Mouse (Mus musculus) left cerebral cortex, postnatal 10 days (tissue): Measurements from ENCODE around the gene Pus7. TPM values are rescaled to one million over a fixed set of nuclear protein-coding genes. Genes with fewer than 3 reads are reported as not detected.

Experiments
- DNase-seq, 2 experiments: peaks; one replicate each; pipeline ENCODE4 v3.0.0; 2021 to 2022; ENCODE audit warnings: low spot score in 2 of 2, mixed read lengths in 1 of 2; ENCODE audit errors: extremely low spot score in 1 of 2
- intact Hi-C: fragments of 180-260 bp; cut with DNase I; formaldehyde crosslinking; loops from one replicate; pipeline ENCODE4 v1.15.1; 2025
- total RNA-seq, 2 experiments: library from RNA; stranded (reverse); gene quantifications; 2 replicates each; pipeline ENCODE4 v1.2.3; 2021

Pus7 gene
- total RNA-seq: 10 to 100 TPM; 19.2 to 24.6 TPM

DNA sequence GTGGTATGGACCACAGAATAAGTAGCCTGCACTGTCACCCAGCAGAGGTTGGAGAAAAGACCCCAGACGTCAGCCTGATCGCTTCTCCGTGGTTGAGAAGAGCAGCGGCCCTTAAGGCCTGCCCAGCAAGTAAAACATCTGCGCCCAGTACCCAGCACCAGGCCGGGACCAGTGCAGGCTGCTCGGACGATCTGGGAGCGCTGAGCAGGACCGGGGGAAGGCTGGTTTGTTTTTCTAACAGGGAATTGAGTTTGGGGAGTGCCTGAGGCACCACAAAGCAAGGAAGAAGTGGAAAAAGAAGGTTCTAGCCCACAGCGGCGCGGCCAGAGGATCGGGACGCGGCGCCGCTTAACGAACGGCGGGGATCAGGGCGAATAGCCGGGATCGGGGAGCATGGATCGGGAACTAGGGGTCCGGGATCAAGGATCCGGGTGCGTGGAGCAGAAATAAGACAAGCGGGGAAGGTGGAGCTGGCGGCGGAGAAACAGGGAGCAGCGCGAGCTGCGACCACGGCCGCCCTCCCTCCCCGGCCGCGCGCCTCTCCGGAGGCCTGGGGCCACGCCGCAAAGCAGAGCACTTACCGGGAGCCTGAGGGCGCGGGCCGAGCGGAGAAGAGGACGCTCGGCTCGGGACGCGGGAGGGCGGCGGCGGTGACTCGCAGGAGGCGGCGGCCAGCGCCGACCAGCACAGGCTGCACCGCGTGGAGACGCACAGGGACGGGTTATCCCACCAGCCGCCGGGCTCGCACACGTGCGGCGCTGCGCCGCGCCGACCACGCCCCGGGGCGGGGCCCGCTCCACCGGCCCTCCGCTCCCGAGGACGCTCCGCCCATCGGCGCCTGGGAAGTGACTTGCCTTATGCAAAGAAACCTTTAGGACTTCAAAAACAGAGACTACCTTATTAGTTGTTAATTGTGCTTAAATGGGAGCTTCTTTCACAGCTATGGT lies at the start of gene Pus7:
TSS of gene Pus7 (minus strand) at position 781 of the 947 bp plus-strand sequence.
- DNase-seq: peak; percentile 56 to 91
- intact Hi-C loops: no loop called here

DNA sequence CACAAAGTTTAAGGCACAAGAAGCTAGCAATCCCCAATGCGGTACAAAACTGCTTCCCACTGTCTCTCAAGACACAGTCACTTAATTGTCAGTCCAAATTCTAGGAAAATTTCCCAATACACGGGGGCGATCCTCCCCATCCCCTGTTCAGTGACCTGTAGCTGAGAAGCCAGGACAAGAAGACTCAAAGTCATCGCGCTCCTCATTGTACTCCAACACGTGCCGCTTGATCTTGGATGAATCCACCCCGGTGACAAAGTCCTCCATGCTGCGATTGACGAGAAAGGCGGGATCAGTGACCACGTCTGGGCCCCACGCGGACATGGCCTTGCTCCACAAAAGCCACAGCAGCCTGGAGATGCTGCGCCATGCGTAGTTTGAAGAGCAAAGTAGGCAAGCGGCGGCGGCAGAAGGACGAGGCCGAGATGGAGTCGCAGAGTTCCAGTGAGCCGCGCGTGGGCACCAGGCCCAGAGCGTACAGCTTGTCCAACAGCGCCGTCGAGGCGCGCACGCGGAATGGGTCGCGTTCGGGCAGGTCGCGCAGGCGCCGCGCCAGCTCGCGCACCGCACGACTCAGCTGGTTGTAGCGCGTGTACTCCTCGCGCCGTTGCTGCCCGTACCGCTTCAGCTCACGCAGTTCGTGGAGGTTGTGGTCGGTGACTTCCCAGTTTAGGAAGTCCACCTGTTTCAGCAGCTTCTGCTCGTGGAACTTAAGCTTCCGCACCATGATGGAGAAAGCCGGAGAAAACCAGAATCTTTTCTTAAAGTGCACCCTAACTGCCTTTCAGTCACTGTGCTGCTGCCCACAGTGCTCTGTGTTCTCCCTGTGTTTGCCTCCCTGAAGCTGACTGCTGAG lies 47.6 kb upstream of the Pus7 start:
- peak in 1 of 2 experiments; percentile 63 for DNase-seq

GRCm38 (mm10) chr5:23826321-23827004 lies 43.0 kb upstream of the Pus7 start:
- intact Hi-C loops: no loop called here
- DNase-seq: peak in 1 of 2 experiments; percentile 65

More for the DNA sequence above, 47.6 kb upstream of the Pus7 start:
- intact Hi-C loops: no loop called here

DNA sequence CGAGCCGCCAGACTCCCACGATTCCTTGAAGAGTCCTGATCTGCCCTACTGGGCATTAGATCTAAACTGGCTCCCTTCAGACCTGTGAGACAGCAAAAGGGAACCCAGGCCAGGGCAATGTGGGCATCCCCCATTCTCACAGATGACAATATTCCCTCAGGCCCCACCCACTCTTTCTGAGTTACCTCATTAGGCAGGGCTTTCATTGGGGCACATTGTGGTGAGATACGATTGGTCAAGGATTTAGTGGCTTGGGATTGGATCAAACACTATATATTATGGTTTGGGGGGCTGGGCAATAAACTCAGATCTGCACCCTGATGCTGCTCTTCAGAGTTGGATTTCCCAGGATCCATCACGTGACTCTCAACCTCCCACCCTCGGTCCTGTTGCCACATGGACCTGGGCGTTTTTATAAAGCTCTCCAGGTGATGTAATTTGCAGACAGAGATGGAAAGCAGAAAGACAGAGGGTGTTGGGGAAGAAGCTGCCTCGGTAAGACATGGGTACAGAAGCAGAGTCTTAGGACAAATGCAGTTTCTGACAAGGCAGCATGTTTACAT lies 40.7 kb upstream of the Pus7 start:
- DNase-seq: no peak
- intact Hi-C loops: no loop called here

DNA sequence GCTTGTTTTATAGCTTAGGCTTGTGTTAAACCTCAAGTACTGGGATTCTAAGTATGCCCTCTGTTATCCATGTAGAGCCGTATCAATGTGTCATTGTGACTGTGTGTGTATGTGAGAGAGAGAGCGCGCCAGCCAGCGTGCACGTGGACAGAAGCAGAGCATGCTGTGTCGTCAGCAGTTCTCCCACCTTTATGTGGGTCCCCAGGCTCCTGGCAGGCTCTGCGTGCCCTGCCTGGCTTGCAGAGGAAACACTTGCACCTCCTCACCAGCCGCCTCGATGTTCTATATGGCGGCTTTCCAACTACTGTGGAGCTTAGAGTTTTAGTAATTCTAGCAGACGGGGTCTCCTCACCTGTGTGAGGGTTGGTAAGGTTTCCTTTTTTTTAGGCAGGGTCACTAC lies 38.8 kb upstream of the Pus7 start:
- intact Hi-C loops: no loop called here
- no peak for DNase-seq

GRCm38 (mm10) chr5:23816681-23817080 lies 33.2 kb upstream of the Pus7 start:
- DNase-seq: no peak
- intact Hi-C loops: no loop called here

- DNase-seq: no peak
Measured at GRCm38 (mm10) chr5:23814841-23815240, 31.3 kb upstream of the Pus7 start.

DNA sequence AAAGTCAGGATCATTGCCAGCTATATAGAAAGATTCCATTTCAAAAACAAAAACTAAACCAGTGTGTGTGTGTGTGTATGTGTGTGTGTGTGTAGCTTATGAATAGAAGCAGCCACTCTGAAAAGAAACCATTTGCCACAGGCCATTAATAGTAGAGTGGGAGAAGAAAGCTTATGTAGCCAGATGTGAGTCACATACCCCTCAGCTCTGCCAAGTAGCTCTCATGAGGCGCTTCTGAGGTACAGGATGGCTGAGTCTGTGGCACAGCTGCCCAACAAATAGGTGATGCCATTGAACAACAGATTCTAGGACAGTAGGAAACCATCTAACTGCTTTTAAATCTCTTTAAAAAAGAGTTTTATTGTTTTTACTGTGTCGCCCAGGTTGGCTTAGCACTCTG lies 9.2 kb upstream of the Pus7 start:
- intact Hi-C loops: no loop called here
- DNase-seq: no peak

More at GRCm38 (mm10) chr5:23814841-23815240, 31.3 kb upstream of the Pus7 start:
- intact Hi-C loops: no loop called here

GRCm38 (mm10) chr5:23789078-23789612 lies 5.6 kb upstream of the Pus7 start:
- no peak for DNase-seq
- intact Hi-C loops: no loop called here

- DNase-seq: no peak
- intact Hi-C loops: no loop called here
Measured at GRCm38 (mm10) chr5:23788390-23788830, 4.9 kb upstream of the Pus7 start.

GRCm38 (mm10) chr5:23787536-23788389 lies 4.3 kb upstream of the Pus7 start, which contains the start of gene Rint1:
TSS of gene Rint1 (plus strand) at chr5:23787711.
- DNase-seq: peak; percentile 94 to 95
- intact Hi-C loops: no loop called here

DNA sequence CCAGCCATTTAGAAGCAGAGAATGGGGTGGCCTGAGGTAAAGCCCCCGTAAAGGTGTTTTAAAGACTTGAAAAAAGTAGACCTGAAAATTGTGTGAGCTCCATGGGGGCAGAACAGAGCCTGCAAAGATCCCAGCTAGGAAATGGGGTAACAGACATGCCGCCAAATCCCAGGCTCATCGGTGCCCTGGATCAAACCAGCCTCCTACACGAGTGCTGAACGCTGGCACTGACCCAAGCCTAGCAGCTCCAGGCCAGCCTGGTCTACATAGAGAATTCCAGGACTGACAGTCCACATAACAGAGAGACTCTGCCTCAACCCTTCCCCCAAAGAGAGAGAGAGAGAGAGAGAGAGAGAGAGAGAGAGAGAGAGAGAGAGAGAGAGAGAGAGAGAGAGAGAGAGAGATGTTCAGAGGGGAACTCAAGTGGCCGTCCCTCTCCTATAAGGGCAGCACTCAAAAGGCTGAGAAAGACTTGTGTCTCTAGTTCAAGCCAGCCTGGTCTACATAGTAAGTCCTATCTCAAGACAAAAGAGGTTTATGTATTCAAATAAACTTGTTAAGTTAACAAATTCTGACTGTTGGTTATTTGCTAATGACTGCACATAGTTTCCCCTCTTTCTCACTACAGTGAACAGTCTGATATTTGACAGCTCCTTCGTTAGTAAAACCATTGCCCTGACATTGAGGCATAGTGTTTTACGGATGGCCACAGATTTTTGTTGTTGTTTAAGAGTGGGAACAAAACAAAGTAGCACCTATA lies 1.3 kb downstream of the Pus7 start:
- no peak for DNase-seq
- intact Hi-C loops: no loop called here

DNA sequence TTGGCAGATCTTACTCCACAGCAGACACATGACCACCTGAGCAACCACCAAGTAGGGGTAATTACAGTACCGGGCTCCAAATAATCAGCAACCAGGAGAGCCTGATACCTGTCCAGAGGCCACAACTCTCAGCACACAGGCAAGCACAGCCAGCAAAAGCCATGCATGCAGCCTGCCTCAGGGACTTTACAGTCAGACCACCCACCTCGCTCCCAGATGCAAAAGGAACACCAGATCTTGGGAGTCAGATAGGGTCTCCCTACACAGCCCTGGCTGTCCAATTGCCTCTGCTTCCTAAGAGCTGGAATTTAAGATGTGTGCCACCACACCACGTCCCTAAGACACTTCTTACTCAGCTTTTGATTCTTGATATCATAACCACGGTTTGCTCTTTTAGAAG lies 2.3 kb downstream of the Pus7 start:
- DNase-seq: no peak

GRCm38 (mm10) chr5:23780516-23780915 lies 3.0 kb downstream of the Pus7 start:
- DNase-seq: no peak
- intact Hi-C loops: no loop called here

More for the DNA sequence above, 2.3 kb downstream of the Pus7 start:
- intact Hi-C loops: no loop called here

DNA sequence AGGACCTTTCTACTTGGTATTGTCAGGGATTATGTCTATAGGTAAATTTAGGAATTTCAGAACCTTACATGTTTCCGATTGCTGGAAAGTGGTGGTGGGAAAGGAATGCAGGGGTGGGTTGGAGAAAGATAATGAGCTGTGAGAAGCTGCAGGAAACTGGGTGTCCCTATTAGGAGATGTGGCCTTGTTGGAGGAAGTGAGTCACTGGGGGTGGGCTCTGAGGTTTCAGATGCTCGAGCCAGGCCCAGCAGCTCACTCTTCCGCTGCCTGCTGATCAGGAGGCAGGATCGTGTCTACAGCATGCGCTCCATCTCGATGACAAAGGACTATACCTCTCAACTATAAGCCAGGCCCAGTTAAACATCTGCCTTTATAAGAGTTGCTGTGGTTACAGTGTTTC lies 9.3 kb downstream of the Pus7 start:
- no peak for DNase-seq
- intact Hi-C loops: no loop called here

DNA sequence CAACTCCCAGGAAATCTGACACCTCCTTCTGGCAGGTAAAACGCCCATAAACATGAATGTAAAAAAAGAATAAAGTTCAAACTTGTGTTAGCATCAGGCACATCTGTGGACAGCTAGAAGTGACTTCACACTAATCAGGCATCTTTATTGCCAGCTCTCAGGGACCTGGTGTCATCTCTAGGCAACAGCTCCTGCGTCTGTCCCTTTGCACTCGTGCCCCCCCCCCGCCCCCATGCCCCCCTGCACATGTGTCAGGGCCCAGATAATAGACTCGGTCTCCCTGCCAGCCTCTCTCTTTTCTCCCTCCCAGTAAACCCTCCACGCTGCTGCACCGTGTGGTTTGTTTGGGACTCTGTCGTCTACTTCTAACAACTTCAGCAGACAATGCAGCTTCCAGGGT lies 12.4 kb downstream of the Pus7 start:
- intact Hi-C loops: no loop called here

DNA sequence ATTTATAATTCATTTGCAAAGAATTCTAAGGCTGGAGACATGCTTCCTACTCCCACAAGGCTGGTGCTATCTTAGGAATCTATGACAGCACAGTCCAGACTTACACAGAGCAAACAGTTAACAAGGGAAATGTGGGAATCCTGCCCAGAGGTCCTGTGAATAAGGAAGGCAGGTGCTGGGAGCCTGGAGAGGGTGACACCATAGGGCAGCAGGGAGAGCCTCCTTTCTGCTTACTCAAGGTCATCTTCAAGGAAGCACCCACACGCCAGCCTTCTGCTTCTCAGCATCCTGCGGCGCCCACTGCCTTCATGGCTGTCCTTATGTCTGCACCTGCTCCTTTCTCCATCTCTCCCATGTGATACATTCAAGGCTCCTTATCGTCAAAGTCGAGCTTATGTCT lies 19.0 kb downstream of the Pus7 start:
- intact Hi-C loops: no loop called here
- no peak for DNase-seq

More for the DNA sequence above, 12.4 kb downstream of the Pus7 start:
- DNase-seq: no peak
